Mouse (Mus musculus) forelimb bud, embryonic 11.5 days (tissue): ENCODE measurements around the gene Myh10.
"Not testable (repeated sequence)": the region's sequence is repeated elsewhere in the genome, so short reads cannot be mapped to it uniquely, and the experiment has no call there.

Source experiments
- DNase-seq: peaks from one replicate; pipeline ENCODE4 v3.0.0-alpha.2; 2012; ENCODE audit warnings: low read depth, low spot score

Gene Myh10

GRCm38 (mm10) chr11:68692693-68693446 lies 1.5 kb downstream of the Myh10 start:
- no peak for DNase-seq

- no peak for DNase-seq
Measured at GRCm38 (mm10) chr11:68693447-68694040, 2.2 kb downstream of the Myh10 start.

DNA sequence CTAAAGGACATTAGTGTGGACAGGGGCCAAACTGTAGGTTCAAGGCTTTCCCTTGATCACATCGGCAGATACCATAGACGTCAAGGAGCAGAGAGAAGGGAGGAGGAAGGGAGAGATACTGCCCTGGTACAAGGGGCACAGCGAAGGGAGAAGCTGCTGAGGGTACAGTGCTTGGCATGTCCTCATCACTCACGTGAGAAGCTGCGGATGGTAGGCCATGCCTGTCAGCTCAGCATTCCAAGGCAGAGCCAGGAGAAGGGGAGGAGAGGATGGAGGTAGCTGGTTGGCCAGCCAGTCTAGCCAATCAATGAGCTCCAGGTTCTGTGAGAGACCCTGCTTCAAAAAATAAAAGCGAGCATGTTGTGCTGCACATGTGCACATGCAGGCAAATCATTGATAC lies 11.0 kb downstream of the Myh10 start:
- no peak for DNase-seq

- DNase-seq, result no peak
Measured at GRCm38 (mm10) chr11:68703360-68703759, 12.0 kb downstream of the Myh10 start.

DNA sequence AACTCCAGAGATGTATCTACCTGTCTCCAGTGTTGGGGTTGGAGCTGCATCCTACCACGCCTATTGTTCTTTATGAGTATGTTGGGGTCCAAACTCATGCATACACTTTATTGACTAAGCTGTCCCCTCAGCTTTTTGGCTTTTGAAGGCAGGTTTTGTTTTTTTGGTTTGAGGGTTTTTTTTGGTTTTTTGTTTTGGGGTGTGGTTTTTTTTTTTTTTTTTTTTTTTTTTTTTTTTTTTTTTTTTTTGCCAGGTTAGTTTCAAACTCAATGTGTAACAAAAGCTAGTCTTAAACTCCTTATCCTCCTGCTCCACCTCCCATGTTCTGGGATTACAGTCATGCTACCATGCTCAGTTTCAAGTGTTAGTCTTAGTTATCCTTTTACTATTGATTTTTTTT lies 12.9 kb downstream of the Myh10 start:
- DNase-seq, result no peak

DNA sequence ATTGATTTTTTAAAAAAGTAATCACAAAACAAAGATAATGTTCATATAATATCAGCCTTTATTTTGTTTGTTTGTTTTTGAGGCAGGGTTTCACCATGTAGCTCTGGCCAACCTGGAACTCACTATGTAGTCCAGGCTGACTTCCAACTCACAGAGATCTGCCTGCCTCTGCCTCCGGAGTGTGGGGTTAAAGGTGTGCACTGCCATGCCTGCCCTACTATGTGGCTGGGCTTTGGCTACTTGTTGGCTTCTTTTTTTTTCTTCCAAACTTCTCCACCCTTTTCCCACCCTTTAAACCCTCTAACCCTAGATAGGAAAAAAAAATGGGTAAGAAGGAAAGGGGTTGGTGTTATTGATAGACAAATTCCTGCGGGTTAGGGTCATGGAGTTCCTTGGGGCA lies 13.5 kb downstream of the Myh10 start:
- DNase-seq, result no peak

- DNase-seq, result no peak
Measured at GRCm38 (mm10) chr11:68706524-68707429, 15.4 kb downstream of the Myh10 start.

GRCm38 (mm10) chr11:68707881-68708582 lies 16.7 kb downstream of the Myh10 start:
- DNase-seq, result no peak

DNA sequence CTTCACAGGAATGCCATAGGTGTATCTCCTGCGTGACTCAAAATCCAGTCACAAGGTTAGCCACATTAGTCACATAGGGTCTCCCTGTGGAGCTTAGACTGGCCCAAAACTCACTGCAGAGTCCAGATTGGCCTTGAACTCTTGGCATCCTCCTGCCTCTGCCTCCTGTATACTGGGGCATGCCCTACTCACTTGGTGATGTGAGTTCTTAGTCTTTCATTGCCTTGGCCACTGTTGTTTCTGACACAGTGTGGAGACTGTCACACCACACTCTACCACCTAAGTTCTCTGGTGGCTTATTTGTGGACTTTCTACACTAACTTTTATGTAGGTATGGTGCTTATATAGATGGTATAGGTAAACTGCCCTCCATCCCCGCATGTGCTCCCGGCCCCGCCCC lies 24.8 kb downstream of the Myh10 start:
- no peak for DNase-seq

GRCm38 (mm10) chr11:68717171-68717840 lies 25.9 kb downstream of the Myh10 start:
- DNase-seq, result peak; percentile 38

DNA sequence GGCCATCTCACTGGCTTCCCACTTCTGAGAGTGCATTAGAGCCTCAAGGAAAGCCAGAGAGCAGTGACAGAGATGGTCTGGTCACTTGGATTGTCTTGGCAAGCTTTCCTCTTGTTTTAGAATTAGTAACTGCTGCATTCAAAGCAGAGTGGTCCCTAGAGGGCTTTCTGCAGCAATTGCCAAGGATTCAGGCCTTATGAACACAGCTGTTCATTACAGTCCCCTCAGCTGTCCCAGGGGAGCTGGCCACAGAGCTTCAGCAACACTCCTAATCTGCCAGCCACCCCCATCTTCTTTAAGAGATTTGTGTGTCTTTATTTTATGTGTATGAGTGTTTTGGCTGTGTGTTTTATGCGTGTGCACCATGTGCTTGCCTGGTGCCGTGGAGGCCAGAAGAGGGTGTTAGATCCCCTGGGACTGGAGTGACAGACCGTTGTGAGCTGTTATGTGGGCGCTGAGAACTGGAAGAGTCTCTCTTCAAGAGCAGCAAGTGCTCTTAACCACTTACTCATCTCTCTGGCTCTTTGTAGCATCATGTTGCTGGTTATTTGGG lies 27.8 kb downstream of the Myh10 start:
- no peak for DNase-seq

GRCm38 (mm10) chr11:68719774-68720173 lies 28.4 kb downstream of the Myh10 start:
- DNase-seq, result no peak

- DNase-seq, result no peak
Measured at GRCm38 (mm10) chr11:68724117-68724516, 32.8 kb downstream of the Myh10 start.

GRCm38 (mm10) chr11:68728693-68729092 lies 37.3 kb downstream of the Myh10 start:
- no peak for DNase-seq

DNA sequence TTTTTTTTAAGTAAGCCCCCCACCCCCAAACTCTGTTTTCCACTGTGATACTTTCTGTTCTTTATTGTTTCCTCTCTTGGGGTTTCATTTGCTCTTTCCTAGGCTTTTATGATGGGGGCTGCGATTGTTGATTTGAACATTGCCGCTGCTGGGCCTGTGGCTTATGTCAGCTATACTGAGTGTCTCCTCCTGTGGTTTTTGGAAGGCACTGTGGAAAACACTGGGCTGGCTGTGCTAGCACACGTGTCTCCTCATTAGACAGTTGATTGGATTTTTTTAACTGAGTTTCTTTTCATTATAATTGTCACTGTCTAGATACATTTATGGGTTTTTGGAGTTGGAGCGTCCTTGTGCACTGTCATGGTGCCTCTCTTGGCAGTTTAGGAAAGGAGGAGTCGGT lies 39.4 kb downstream of the Myh10 start:
- no peak for DNase-seq

DNA sequence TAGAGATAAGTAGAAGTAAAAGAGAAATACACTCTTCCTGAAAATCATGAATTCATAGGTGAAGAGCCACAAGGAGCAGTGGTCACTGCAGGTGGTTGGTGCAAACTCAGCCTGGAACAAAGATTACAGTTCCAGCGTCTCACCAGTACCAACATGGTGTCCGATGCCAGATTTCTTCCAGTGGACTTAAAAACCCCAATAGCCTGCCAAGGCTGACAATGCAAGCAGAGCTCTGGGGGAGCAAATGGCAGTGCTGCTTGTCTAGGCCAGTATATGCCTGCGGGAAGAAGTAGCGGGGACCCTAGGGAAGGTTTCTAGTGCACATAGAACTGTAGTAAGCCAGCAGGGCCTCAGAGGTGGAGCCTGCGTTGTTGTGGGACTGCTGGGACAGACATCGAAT lies 40.7 kb downstream of the Myh10 start:
- no peak for DNase-seq

- DNase-seq, result not testable (repeated sequence)
Measured at GRCm38 (mm10) chr11:68733401-68733800, 42.0 kb downstream of the Myh10 start.

GRCm38 (mm10) chr11:68739509-68739908 lies 48.1 kb downstream of the Myh10 start:
- no peak for DNase-seq

GRCm38 (mm10) chr11:68742658-68743057 lies 51.3 kb downstream of the Myh10 start:
- no peak for DNase-seq

DNA sequence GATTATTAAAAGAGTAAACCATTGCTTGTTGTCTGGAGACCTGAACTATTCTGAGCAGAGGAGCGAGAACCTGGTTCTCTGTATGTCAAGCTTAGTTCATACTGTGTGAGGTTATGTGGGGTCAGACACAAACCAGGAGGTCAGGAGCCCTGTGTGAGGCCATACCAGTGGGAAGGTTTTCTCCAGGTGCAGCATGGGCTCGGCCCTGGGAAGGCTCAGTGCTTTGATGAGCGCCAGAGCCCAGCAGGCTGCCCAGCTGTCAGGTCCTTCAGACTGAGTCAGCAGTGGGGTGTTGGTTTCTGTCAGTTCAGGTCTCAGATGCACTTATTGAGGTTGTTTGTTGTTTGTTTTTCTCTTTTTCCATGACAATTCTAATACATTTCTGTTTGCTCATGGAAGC lies 52.8 kb downstream of the Myh10 start:
- no peak for DNase-seq
